Mouse (Mus musculus) embryo, embryonic 10 days (tissue): Measurements from ENCODE around the gene Fgfr1op.

Experiments used
- DNase-seq: peaks from one replicate; pipeline ENCODE4 v3.0.0-alpha.2; 2015; ENCODE audit warnings: low spot score

Fgfr1op gene

DNA sequence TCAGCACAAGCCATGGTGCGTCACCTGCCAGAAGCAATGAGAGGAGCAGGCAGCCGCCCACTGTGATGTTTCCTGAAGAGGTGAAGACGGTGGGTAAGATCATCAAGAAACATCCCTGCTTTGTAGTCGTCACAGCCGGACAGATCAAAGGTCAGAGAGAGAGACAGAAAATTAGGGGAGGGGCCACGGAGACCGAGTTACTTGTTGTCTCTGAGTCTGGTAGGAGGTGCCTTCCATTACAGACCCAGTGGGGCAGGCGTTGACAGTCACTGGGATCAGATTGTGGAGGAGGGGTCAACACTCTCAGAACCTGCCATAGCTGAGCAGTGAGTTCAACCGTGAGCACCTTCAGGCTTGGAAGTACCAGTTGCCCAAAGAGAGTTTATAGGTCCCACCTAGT lies 63.3 kb downstream of the Fgfr1op start:
- no peak for DNase-seq

DNA sequence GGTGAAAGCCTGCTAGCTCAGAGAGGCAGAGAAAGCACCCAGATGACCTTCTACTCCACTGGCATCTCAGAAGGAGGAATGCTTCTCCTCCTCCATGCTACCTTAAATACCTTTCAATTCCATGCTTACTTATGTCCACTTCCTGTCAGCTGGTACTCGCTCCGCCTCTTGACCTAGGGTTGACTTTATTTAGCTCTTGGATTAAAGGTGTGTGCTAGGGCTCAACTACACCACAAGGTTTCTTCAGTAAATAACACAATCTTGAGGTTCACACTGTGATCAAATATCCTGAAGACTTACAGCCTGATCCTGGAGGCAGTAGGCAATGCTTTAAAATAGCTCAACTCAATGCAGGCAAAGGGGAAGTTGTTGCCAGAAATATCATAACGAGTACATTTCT lies 64.3 kb downstream of the Fgfr1op start:
- no peak for DNase-seq

DNA sequence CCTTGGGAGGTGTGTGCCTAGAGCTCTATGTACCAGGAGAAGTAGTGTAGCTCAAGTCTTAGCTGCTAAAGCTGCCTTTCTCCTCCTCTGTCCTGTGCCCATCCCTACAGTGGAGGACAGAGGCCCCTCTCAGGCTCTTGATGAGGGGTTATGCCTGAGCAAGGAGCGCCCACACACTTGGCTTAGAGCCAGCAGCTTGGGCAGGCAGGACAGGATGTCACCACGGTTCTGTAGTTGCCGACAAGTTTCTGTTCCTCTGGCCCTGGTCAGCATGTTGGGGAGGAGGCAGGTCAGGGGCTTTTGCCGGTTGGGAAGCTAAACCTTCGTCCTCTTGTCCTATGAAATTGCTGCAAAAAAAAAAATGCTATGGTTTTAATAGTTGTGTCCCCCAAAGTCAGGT lies 66.8 kb downstream of the Fgfr1op start:
- DNase-seq = no peak

DNA sequence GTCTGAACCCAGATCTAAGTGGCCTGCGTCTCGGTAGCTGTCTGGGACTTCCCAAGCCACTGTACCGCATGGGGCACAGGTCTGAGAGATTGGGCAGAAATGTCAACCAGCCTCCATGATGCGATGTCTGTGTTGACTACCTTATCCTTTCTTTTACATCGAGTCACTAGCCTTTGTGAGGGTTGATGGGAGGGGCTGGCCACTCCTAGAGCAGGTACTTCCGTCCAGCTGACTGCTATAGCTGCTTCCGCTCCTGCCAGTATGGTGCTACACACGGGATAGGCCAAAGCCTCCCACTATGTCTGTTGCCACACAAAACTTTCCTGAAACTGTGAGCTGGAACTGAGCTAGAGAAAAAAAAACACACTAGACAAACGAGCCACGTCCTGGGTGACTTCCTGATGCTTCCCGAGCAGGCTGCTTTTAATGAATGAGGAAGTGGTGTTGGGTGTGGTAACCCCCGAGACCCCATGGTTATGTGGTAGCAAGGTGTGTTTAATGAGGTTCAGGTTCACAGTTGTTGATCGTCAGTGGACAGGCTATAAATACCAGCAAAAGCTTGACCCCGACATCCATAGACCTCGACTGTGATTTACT lies 68.4 kb downstream of the Fgfr1op start:
- DNase-seq = no peak

DNA sequence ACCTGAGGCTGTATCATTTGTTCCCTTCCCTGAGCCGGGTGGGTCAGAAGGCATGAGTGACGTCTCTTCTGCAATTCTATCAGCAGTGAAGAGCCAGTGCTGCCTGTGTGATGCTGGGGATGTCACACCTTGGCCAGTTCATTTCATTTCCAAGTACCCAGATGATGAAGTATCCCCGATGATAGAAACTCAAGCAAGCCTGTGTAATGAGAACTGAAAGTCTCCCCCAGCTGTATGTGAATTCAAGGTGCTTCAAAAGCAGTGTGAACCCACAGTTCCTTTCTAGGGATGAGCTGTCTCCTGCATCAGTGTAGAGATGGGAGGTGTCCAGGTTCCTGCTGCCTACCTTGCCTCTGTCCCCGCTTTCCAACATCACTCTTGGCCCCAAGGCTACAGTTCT lies 69.2 kb downstream of the Fgfr1op start:
- no peak for DNase-seq

DNA sequence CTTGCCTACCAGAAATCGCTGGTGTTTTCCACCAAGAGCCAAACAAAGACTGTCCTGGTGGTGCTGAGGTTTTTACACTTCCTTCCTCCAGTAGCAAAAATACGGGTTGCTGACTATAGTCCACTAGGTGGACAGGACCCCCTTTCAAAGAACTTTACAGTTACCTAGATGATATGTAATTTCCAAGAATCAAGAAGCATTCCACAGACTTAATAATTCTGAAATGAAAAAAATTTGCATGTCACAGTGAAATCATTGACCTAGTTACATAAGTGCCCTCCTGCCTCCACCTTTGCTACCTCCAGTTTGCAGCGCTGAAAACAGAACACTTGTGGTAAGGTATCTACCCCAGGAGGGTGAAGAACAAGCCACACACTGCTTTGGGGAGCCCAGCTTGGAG lies 70.4 kb downstream of the Fgfr1op start, which contains the start of gene Ccr6:
Gene Ccr6 (plus strand): TSS at position 301 of the 400 bp plus-strand sequence.
- DNase-seq = no peak

DNA sequence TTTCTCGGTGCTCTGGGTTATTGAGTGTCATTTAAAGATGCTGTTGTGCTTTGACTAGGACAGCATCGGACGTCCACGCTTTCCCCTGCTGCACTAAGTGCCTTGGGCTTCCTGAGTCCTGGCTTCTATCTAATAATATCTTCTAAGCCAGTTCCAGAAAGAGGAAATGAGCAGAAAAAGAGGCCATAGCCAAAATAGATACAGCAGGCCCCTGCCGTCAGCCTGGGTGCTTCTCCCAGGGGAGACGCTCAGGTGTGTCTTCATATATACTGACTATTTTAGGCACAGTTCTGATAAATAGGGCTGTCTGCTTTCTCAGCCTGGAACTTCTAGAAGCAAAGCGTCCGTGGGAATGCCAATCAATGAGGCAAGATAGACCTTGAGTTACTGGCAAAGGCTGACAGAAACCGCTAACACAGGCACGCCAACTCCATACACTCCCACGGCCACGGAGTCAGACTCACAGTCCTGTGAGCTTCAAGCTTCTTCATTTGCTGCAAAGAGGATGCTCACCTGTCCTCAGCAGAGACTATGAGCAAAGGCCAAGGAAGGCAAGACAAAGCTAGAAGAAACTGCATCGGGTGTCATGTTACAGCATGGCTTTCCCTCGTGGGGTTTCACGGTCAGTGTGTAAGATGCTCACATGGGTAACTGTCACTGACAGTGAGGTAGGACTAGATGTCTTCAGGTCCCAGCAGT lies 72.9 kb downstream of the Fgfr1op start:
- DNase-seq = no peak

DNA sequence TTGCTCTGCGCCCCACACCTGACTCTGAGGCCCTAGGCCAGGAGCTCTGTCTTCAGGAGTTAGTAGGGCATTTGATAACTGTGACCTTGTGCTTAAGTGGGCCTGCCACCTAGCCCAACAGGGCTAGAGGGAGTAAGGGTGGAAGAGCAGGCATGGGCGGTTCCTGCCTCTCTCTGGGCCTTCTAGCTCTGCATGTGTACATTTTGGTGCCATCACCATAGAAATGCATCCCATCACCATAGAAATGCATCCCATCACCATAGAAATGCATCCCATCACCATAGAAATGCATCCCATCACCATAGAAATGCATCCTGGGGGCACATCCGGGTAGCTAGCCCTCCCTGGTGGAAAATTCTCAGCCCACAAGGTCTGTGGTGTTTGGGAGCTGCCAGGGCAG lies 74.3 kb downstream of the Fgfr1op start:
- DNase-seq = no peak

DNA sequence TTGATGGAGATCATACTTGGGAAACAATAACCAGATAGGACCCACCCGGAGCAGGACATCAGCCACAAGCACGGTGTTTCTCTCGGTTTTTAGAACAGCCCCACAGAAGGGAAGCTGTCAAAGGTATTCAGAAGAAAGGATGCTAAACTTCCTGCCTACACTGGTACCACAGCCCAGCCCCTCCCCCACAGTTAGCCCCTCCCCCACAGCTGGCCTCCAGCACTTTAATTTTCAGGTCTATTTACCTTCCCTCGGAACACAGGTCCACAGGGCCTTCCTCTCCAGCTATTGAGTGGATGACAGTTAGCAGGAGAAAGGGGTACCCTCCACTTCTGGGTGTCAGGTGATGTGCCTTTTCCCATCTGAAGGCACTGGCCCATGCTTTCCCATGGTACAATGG lies 75.2 kb downstream of the Fgfr1op start:
- no peak for DNase-seq

DNA sequence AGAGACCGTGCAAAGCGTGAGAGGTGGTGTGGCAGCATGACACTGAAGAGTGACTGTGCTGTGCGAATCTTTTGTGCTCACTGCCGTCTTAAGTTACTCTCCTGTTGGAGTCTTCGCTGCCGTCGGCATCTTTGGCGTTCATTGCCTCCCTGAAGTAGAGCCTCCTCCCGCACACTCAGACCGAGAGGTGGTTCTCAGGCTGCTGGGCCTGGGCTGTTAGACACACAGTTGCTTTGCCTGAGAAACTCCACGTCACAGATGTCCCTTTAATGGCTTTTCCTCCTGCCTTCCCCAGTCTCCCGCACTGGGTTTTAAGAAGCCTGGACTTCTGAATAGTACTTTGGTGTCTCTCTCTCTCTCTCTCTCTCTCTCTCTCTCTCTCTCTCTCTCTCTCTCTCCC lies 76.3 kb downstream of the Fgfr1op start:
- no peak for DNase-seq

DNA sequence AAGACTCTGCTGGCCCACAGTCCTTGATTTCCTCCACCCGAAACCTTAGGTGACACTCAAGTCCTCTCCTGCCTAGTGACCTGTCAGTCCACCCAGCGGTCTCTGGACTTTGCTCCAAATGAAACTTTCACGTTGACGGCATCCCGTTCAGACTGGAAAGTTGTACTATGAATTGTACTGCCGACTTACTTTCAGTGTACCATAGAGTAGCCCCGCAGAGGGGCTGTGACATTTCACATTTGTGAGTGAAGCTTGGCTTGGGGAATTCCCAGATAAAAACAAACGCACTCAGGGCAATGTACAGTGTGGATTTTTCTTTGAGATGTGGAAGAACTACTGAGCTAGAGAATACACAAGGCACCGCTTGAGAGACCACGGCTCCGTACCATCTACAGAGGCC lies 76.9 kb downstream of the Fgfr1op start:
- DNase-seq = no peak

DNA sequence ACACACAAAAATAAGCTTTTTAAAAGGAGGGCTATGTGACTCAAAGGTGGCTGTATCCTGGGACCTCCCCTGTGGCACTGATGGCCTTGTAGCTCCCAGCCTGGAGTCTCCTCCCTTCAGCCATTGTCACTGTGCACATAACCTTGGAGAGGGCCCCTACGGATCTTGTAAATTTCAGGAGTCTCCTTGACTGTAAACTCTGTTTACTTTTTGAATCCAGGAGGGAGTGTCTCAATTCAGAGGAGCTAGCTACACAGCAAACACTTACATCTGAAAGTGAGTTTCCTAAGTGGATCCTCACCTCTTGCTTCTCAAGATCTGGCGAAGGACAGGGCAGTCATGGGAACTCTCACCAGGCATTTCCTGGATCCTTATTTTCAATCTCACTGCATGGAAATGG lies 78.8 kb downstream of the Fgfr1op start:
- DNase-seq = no peak

DNA sequence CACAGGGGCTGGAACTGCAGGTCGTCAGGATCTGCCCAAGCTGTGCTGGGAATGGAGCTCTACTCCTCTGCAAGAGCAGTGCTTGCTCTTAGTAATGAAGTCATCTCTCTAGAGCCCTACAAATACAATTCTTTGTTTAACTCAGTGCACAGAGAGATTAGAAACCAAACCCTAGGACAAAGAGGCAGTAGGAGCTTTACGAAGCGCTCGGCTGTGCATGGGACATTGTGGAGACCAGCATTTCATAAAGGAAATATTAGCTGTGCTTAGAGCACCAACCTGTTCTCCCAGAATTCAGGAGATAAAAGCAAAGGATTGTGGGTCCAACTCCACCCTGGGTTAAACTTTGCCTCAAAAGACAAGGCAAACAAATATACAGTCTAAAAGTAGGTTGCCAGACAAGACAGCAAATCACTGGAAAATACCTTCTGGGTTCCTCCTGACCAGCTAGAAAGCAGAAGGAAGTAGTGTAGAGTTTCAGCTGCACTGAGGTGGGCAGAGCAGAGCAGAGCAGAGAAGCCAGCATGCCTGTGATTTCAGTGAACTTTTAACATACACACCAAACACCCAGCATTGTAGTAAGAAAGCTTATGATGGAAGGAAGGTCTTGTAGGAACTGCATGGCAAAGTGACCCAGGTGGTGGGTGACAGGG lies 80.9 kb downstream of the Fgfr1op start:
- no peak for DNase-seq
